Mouse (Mus musculus): ENCODE results near the gene Arhgef3.

GRCm38 (mm10) chr14:27436826-27437225 is 322.1 kb downstream of the Arhgef3 start:
- TF ChIP-seq CTCF (IDR thresholded peaks at IDR 0.05; ENCODE audit: low read depth) (no peak), EP300 (IDR thresholded peaks at IDR 0.05; ENCODE audit: low read depth) (no peak)
